Mouse (Mus musculus): ENCODE results near the gene Marc2.

Gene Marc2

GRCm38 (mm10) chr1:184807627-184808417, 38.4 kb downstream of the Marc2 start:
- DNase-seq, result no peak

- no peak for DNase-seq
These were observed 39.1 kb downstream of the Marc2 start for GRCm38 (mm10) chr1:184807123-184807522.

GRCm38 (mm10) chr1:184805749-184806148, 40.5 kb downstream of the Marc2 start:
- DNase-seq, result no peak

GRCm38 (mm10) chr1:184793163-184793876, 52.9 kb downstream of the Marc2 start:
- DNase-seq, result peak; percentile 37

- peak; percentile 32 for DNase-seq
These were observed 55.1 kb downstream of the Marc2 start for GRCm38 (mm10) chr1:184791109-184791508.

- peak; percentile 18 for DNase-seq
These were observed 59.7 kb downstream of the Marc2 start for GRCm38 (mm10) chr1:184786376-184787151.

- DNase-seq, result no peak
These were observed 62.6 kb downstream of the Marc2 start for GRCm38 (mm10) chr1:184783641-184784040.

GRCm38 (mm10) chr1:184782161-184782513, 64.1 kb downstream of the Marc2 start:
- DNase-seq, result no peak

GRCm38 (mm10) chr1:184781286-184782160, 64.7 kb downstream of the Marc2 start:
- DNase-seq, result no peak

- no peak for DNase-seq
These were observed 68.1 kb downstream of the Marc2 start for GRCm38 (mm10) chr1:184778157-184778556.

- no peak for DNase-seq
These were observed 69.0 kb downstream of the Marc2 start for GRCm38 (mm10) chr1:184777061-184777795.

- DNase-seq, result peak; percentile 30
These were observed 71.0 kb downstream of the Marc2 start for GRCm38 (mm10) chr1:184775289-184775688.

GRCm38 (mm10) chr1:184771891-184772249, 74.4 kb downstream of the Marc2 start:
- DNase-seq, result no peak

- peak; percentile 76 for DNase-seq
These were observed 74.9 kb downstream of the Marc2 start for GRCm38 (mm10) chr1:184771202-184771890.

GRCm38 (mm10) chr1:184763866-184764265, 82.4 kb downstream of the Marc2 start:
- no peak for DNase-seq
